Mouse (Mus musculus) gastrocnemius, postnatal 36 days (tissue): ENCODE measurements around the gene Kcnc4. TPM values are rescaled to one million over a fixed set of nuclear protein-coding genes. Genes with fewer than 3 reads are reported as not detected.
A peak's percentile ranks its signal among the peaks of the same experiment; 100 is the strongest.

Experiments
- DNase-seq, 2 experiments: peaks; one replicate each; pipeline ENCODE4 v3.0.0; 2022
- intact Hi-C: fragments of 180-260 bp; cut with DNase I; formaldehyde crosslinking; loops from one replicate; pipeline ENCODE4 v1.15.1; 2025
- total RNA-seq, 2 experiments: library from RNA; stranded (reverse); gene quantifications; 2 replicates each; pipeline ENCODE4 v1.2.3; 2021

Kcnc4 gene
- total RNA-seq, 2 experiments from 2014 or later = 72.7 to 86.8 TPM

- intact Hi-C loops = loop anchor here (5.0 to 10.0 kb wide), 4 partner anchors 58 to 255 kb away; partner anchors contain the start of gene Lamtor5
- DNase-seq = peak in 1 of 2 experiments; percentile 21
These were observed 550 bp upstream of the Kcnc4 start for GRCm38 (mm10) chr3:107459773-107460431.

DNA sequence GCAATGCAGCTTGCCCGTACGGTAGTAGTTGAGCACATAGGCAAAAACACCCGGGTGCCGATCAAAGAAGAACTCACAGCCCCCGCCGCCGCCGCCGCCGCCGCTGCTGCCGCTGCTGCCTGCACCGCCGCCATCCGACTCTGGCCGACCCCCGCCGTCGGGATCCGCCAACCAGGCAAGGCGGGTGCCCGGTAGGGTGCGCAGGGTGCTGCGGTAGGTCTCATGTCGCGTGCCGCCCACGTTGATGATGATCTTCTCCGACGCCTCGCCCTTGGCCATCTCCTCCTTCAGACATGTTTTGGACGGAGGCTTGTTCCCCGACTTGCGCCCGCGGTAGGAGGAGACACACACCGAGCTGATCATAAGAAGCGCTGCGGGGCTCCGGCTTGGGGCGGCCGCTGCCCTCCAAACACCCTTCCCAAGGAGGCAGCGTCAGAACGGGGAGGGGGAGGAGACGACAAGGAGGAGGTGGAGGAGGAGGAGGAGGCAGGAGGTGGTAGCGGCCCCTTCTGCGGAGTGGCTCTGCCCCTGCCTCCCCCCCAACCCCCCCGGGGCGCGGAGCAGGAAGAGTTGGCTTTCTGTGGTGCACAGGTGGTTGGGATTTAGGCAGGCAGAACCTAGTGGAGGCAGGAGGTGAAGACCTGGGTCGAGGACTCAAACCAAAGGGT is 690 bp downstream of the Kcnc4 start:
- intact Hi-C loops = loop anchor here (5.0 kb wide), 1 partner anchor 56 kb away; no protein-coding TSS in a partner anchor
- DNase-seq = peak in 1 of 2 experiments; percentile 32

- DNase-seq = no peak
- intact Hi-C loops = loop anchor here (5.0 kb wide), 1 partner anchor 56 kb away; no protein-coding TSS in a partner anchor
These were observed 1.2 kb downstream of the Kcnc4 start for GRCm38 (mm10) chr3:107458104-107458503.

DNA sequence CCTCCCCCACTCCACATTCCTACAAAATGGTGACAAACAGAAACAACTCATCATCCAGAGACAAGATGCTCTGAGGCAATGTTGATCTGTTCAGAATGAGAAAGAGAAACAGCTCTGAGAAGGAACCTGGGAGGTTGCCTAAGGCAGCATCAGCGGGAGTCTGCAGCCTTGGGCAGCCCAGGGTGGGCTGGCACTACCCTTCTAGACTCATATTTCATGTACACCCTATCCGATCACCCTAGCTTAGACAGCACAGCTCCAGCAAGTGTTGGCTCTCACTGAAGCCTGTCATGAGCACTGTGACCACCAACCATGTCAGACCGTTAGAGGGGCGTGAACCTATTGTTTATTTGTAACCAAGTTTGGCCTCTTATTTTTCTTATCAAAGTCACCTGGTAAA is 5.1 kb downstream of the Kcnc4 start:
- no peak for DNase-seq
- intact Hi-C loops = no loop called here

GRCm38 (mm10) chr3:107446822-107447221 is 12.5 kb downstream of the Kcnc4 start:
- intact Hi-C loops = no loop called here
- no peak for DNase-seq

DNA sequence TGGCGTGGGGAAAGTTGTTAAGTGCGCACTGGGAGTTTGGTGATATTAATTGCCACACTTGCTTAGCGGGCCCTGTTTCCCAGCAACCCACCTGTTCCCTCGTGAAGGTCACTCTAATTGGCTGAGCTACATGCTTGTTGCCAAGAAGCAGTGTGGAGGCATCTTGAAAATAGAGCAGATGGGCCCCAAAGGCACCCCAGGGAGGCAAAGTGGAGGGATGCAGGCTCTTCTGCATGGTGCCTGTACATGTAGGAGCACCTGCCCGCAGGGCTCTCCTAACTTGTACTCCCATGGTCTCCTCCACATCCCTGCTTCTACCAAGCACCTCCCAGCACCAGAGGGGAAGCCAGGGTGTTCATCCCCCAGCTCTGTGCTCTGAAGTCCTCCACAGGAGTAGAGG is 15.5 kb downstream of the Kcnc4 start:
- DNase-seq = no peak
- intact Hi-C loops = no loop called here

- intact Hi-C loops = no loop called here
- no peak for DNase-seq
These were observed 17.2 kb downstream of the Kcnc4 start for GRCm38 (mm10) chr3:107442191-107442590.

- intact Hi-C loops = no loop called here
These were observed 18.0 kb downstream of the Kcnc4 start for GRCm38 (mm10) chr3:107441306-107441705.

GRCm38 (mm10) chr3:107439280-107439679 is 20.1 kb downstream of the Kcnc4 start:
- intact Hi-C loops = no loop called here
- no peak for DNase-seq

More at GRCm38 (mm10) chr3:107441306-107441705, 18.0 kb downstream of the Kcnc4 start:
- no peak for DNase-seq

DNA sequence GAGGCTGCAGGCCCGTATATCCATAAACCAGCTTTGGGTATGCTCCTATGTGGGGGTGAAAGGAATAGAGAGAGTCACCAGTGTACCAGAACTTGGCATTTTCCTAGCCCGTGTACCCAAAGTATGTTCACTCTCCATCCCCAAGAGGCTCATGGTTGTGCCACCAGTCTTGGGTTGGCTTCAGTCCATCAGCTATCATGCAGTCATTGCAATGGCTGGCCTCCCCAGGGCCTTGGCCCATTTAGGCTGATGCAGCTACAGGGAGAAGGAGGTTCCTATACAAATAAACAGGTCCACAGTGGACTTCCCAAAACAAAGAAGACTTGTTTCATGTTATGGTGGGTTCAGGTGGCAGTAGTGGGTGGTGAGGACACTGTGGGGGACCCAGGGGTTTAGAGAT is 21.7 kb downstream of the Kcnc4 start:
- intact Hi-C loops = no loop called here
- DNase-seq = no peak

- intact Hi-C loops = no loop called here
- no peak for DNase-seq
These were observed 22.9 kb downstream of the Kcnc4 start for GRCm38 (mm10) chr3:107436434-107436833.

DNA sequence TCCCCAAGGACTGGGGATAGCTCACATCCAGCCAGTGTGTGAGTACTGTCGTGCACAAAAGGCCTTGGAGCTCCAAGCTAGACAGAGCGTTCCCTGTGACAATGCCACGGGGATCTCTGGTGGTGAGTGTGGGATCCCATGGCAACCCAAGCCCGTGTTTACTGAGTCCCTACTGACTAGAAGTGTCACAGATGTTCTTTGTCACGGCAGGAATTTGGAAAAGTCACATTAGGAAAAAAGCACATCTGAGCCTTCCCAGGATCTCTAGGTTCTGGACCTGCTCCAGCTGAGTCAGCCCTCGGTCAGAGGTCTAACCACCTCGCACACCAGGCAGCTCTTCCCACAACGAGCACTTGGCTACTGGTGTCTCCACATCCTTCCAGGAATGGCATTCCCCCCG is 25.7 kb downstream of the Kcnc4 start:
- DNase-seq = no peak
- intact Hi-C loops = no loop called here

- DNase-seq = no peak
- intact Hi-C loops = no loop called here
These were observed 28.1 kb downstream of the Kcnc4 start for GRCm38 (mm10) chr3:107431268-107431667.

DNA sequence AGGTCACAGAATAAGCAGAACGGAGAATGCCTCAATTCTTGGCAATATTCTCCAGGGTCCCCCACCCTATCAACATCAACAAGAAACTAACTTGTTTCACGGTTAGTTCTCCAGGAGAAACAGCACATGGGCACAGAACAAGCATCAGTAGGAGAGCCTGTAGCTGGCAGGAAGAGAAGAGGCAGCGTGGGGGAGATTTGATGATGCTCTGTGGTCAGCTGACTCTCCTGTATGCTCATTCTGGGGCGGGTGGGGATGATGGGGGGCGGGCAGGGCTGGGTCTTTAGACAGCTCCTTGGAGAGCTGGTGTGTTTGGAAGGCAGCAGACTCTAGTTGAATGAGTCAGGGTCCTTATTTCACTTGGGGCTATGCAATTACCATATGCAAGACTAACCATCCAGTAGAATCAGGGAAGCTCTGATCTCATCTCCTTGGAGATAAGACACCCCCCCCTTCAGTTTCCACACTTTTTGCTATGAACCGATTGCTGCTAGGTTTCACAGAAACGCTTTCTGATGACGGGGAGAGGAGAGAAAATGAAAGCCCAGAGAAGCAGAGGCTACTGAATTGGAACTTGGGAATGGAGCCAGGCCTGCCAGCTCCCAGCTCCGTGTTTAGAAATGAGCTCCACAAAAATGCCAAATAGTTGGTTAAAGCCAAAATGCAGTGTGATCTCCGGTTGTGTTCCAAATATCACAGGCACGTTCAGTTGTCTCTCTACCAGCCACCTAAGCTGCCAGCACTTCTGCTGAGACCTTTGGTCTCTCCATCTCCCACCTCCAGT is 34.9 kb downstream of the Kcnc4 start:
- intact Hi-C loops = no loop called here
- no peak for DNase-seq

DNA sequence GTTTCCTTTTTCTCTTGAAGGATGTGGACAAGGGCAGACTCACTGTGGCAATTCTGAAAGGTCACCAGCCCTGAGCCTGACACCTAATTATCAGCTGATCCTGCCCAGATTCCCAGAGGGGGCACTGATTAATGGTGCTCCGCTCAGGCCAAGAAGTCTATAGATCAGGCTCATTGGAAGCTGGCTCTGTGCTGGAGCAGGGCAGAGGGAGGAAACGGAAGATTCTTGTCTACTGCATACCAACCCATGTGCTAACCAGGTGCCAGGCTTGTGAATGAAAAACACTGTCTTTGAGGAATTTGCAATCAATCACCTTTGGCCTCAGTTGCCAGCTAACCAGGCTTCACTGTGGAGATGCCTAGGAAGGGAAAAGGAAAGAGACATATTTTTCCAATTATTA is 39.2 kb downstream of the Kcnc4 start:
- intact Hi-C loops = no loop called here
- no peak for DNase-seq

- intact Hi-C loops = no loop called here
These were observed 42.1 kb downstream of the Kcnc4 start for GRCm38 (mm10) chr3:107417287-107417644.

GRCm38 (mm10) chr3:107416541-107417286 is 42.6 kb downstream of the Kcnc4 start:
- DNase-seq = no peak
- intact Hi-C loops = no loop called here

More at GRCm38 (mm10) chr3:107417287-107417644, 42.1 kb downstream of the Kcnc4 start:
- no peak for DNase-seq

- intact Hi-C loops = no loop called here
- DNase-seq = no peak
These were observed 46.3 kb downstream of the Kcnc4 start for GRCm38 (mm10) chr3:107413093-107413492.

DNA sequence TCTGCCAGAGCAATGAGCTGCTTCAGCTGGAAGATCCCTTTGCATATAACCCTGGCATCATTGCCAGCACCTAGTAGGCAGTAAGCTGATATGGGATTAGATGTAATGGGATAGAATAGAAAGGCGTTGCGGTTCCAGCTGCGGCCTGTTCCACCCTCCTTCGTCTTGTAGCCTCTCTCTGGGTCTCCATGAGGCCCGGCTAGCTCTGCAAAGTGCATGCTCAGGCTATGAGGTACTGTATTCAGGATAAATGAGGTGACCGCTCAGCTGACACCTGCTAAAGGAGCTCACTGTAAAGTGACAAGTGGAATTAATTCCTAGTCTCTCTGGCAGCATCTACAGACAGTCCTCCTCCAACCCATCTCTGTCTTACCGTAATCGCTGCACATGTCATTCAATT is 46.8 kb downstream of the Kcnc4 start:
- no peak for DNase-seq
- intact Hi-C loops = no loop called here

DNA sequence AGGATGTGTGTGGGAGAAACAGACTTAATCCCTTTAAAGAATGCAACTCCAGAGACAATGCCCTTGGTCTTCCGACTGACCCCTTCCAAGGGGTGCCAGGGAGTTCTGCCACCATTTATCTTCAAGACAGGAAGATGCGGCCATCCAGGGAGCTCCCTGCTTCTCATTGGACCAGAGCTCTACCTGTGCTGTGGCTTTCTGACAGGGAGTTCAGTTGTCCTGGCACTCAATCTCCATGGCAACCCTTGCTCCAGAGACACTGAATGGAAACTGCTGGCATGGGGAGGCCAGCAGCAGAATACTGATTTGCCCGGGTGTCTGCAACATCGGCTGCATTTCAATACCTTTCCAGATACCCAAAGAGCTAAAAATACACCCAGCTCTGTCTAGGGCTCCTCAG is 47.7 kb downstream of the Kcnc4 start:
- no peak for DNase-seq
- intact Hi-C loops = no loop called here

- intact Hi-C loops = loop anchor here (5.0 kb wide), 1 partner anchor 56 kb away; the partner anchor contains the start of gene Kcnc4
- DNase-seq = no peak
These were observed 58.0 kb downstream of the Kcnc4 start for GRCm38 (mm10) chr3:107401401-107401800.
